26 mouse cellular contexts compared by ENCODE assay signal in genomic region chr14:103822590-103822989, GRCm38 (mm10).
"Had no signal": no experiment of that assay in that cellular context is flagged by ENCODE, and none has a peak within 500 bp of the region (broad histone marks: within the 10 kb centered on the region; RNA-seq: fewer than 3 reads in every experiment).

No protein-coding gene starts in this region.

- H3K27me3 ChIP-seq: heart, embryonic 13.5 days; heart, embryonic 15.5 days; hindbrain, embryonic 13.5 days; hindbrain, embryonic 15.5 days had no signal

- H3K9me3 ChIP-seq: heart, embryonic 13.5 days; heart, embryonic 15.5 days; hindbrain, embryonic 13.5 days; hindbrain, embryonic 15.5 days; limb, embryonic 10.5 days; limb, embryonic 12.5 days had no signal

- DNase-seq: gastrocnemius, adult 2 months; gastrocnemius, postnatal 10 days; gastrocnemius, postnatal 25 days; heart, adult 11 months; heart, adult 2 months; heart, postnatal 14 days; heart, postnatal 36 days; kidney, adult 11 months; kidney, adult 2 months; kidney, adult 9 months; kidney, postnatal 10 days; kidney, postnatal 25 days; kidney, postnatal 4 days; liver had no signal

- H3K36me3 ChIP-seq: heart, embryonic 15.5 days; hindbrain, embryonic 13.5 days; hindbrain, embryonic 15.5 days; limb, embryonic 10.5 days; limb, embryonic 12.5 days had no signal

- H3K9ac ChIP-seq: heart, embryonic 13.5 days; heart, embryonic 15.5 days; hindbrain, embryonic 13.5 days; hindbrain, embryonic 15.5 days; limb, embryonic 12.5 days had no signal

- H3K27ac ChIP-seq: gastrocnemius, adult 2 months; heart, adult 2 months; heart, embryonic 13.5 days; heart, embryonic 15.5 days; hindbrain, embryonic 13.5 days; hindbrain, embryonic 15.5 days; hindbrain, postnatal 0 days; layer of hippocampus, adult 2 months; left cerebral cortex, adult 2 months; limb, embryonic 10.5 days; limb, embryonic 12.5 days had no signal

- H3K4me3 ChIP-seq: gastrocnemius, adult 2 months; heart, adult 2 months; heart, embryonic 13.5 days; heart, embryonic 15.5 days; hindbrain, embryonic 13.5 days; hindbrain, embryonic 15.5 days; layer of hippocampus, adult 2 months; left cerebral cortex, adult 2 months; limb, embryonic 10.5 days; limb, embryonic 12.5 days had no signal

- H3K4me2 ChIP-seq: heart, embryonic 11.5 days; heart, embryonic 13.5 days; heart, embryonic 15.5 days; hindbrain, embryonic 13.5 days; hindbrain, embryonic 15.5 days; liver, embryonic 11.5 days had no signal

- H3K4me1 ChIP-seq: heart, embryonic 13.5 days; heart, embryonic 15.5 days; hindbrain, embryonic 15.5 days had no signal

- ATAC-seq: hindbrain, postnatal 0 days; intestine, embryonic 16.5 days had no signal
